Mouse (Mus musculus) urinary bladder, postnatal 4 days (tissue): ENCODE results near the gene Mfap3.

Source experiments
- DNase-seq, 2 experiments: peaks; one replicate each; pipeline ENCODE4 v3.0.0; 2021 to 2022; ENCODE audit warnings: low spot score in 2 of 2

The Mfap3 gene

GRCm38 (mm10) chr11:57529111-57529510 is 10.6 kb downstream of the Mfap3 start:
- DNase-seq: no peak

GRCm38 (mm10) chr11:57531300-57531950 is 13.0 kb downstream of the Mfap3 start:
- no peak for DNase-seq

GRCm38 (mm10) chr11:57532306-57532705 is 13.8 kb downstream of the Mfap3 start:
- no peak for DNase-seq

- DNase-seq: no peak
These were observed 17.4 kb downstream of the Mfap3 start for GRCm38 (mm10) chr11:57535912-57536311.

- no peak for DNase-seq
These were observed 21.5 kb downstream of the Mfap3 start for GRCm38 (mm10) chr11:57539841-57540418.

GRCm38 (mm10) chr11:57540681-57541080 is 22.2 kb downstream of the Mfap3 start:
- DNase-seq: no peak

GRCm38 (mm10) chr11:57548618-57549550 is 30.4 kb downstream of the Mfap3 start:
- DNase-seq: peak; percentile 63 to 88

GRCm38 (mm10) chr11:57550230-57550629 is 31.8 kb downstream of the Mfap3 start:
- no peak for DNase-seq

- no peak for DNase-seq
These were observed 32.6 kb downstream of the Mfap3 start for GRCm38 (mm10) chr11:57551016-57551415.

- no peak for DNase-seq
These were observed 34.7 kb downstream of the Mfap3 start for GRCm38 (mm10) chr11:57553015-57553780.

GRCm38 (mm10) chr11:57557936-57558335 is 39.5 kb downstream of the Mfap3 start:
- peak in 1 of 2 experiments; percentile 70 for DNase-seq

GRCm38 (mm10) chr11:57564564-57564963 is 46.1 kb downstream of the Mfap3 start:
- no peak for DNase-seq

GRCm38 (mm10) chr11:57566091-57567035 is 47.9 kb downstream of the Mfap3 start:
- no peak for DNase-seq

GRCm38 (mm10) chr11:57568950-57569490 is 50.6 kb downstream of the Mfap3 start:
- DNase-seq: no peak

GRCm38 (mm10) chr11:57571035-57571434 is 52.6 kb downstream of the Mfap3 start:
- DNase-seq: no peak

GRCm38 (mm10) chr11:57573686-57574274 is 55.3 kb downstream of the Mfap3 start:
- DNase-seq: no peak

GRCm38 (mm10) chr11:57576871-57577515 is 58.5 kb downstream of the Mfap3 start:
- no peak for DNase-seq

- DNase-seq: no peak
These were observed 64.6 kb downstream of the Mfap3 start for GRCm38 (mm10) chr11:57582818-57583635.
